Mouse (Mus musculus) common myeloid progenitor, adult 5-6 weeks (primary cell): Measurements from ENCODE around the gene Myh13. TPM values are rescaled to one million over a fixed set of nuclear protein-coding genes. Genes with fewer than 3 reads are reported as not detected.
A peak's percentile ranks its signal among the peaks of the same experiment; 100 is the strongest.

Experiments used
- ATAC-seq: replicated peaks from 2 replicates; pipeline ENCODE4 v1.8.0; 2016; ENCODE audit warnings: low read depth, mild to moderate bottlenecking, moderate TSS enrichment, inconsistent platforms; ENCODE audit not compliant: poor library complexity, severe bottlenecking
- total RNA-seq: library from RNA; stranded (forward); fragments of 200-1000, 187-1606 nt; gene quantifications from 2 replicates; pipeline ENCODE4 v1.2.3, GENCODE M21; 2017

The Myh13 gene
- not detected in 2 replicates for total RNA-seq

DNA sequence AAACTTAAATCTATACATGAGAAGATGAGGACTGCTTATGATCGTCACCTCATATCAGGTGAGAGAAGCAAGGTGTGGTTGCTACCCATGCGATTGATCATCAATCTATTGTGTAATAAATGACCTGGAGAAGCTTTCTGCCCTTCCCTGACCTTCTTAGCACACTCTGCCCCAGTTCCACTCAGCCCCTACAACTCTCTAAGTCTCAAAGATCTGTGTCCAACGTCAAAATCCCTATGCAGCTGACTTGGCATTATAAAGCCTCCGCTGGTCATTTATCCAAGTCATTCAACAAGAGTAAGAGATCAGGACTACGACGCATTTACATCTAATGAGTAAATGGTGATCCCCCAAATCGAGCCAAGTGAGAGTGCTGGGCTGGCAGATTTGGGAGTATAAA lies at the start of gene Myh13:
Gene Myh13, plus strand, starts transcription at position 301 of the 400 bp plus-strand sequence.
- ATAC-seq: no peak

GRCm38 (mm10) chr11:67276601-67277174 lies 44.8 kb upstream of the Myh13 start, which contains the start of gene Myh8:
TSS of gene Myh8 (plus strand) at chr11:67277124.
- no peak for ATAC-seq

DNA sequence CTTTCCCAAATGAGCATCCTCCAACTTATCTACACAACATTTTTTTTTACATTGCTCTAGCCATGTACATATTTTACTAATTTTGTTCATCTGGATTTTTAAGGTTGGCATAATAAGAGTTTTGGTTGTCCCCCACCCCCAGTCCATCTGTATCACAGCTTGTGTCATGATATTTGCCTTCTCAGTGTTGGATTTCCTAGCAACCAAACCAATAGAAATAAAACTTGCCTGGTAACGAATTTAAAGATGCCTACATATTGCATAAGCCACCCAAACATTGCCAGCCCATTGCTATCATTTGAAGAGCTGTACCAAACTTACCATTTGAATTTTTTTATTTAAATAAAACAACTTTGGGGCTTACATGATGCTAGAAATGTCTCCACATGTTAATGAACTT lies 28.0 kb upstream of the Myh13 start:
- no peak for ATAC-seq

DNA sequence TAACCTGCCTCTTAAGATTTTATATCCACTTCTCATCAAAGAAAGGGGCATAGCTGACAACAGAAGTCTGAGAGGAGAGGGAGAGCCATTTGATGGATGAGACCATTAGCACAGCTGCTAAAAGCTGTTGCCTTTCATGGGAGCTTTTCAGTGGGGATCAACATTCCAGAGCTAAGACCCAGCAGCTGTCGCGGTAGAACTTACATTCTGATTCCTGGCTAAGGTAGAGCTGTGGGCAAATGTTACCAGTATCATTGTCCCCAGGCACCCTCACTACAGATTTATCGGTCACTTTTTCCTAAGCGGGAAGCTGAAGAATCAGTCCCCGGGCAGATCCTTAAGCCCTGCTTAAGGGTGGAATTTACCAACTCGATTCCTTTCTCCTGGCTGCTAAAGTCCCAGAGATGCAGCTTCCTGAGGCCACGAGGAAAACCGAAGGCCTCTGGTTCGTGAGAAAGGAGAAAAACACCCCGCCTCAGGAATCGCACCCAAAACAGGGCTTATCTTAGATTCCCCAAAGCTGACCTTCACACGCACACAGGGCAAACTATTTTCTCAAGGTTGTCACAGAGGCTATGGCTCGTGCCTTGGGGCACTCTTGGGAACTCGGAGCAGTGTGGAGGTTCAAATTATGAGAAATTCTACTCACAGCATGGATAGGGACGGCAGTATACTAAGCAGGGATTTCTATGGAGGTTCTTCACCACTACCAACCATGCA lies 7.6 kb upstream of the Myh13 start:
- ATAC-seq: no peak

DNA sequence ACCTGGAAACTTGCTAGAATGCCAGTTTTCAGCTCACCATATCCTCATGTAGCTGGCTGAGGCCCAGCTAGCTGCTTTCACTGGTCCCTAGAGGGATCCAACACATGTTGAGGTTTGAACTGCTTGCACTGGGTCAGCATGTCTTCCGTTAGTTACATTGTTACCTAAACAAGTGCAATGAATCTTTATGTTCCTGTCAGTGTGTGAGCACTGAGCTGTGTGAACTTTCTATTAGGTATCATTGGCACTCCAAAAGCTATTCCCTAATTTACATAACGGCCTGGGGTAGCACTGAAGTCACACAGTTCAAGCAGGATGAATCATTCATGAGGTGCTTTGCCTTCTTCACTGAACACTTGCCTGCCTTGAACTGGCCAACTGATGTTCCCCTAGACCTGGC lies 5.1 kb downstream of the Myh13 start:
- no peak for ATAC-seq

- ATAC-seq: no peak
Observed at GRCm38 (mm10) chr11:67344556-67344955, 23.1 kb downstream of the Myh13 start.

- ATAC-seq: no peak
Observed at GRCm38 (mm10) chr11:67345186-67345855, 23.9 kb downstream of the Myh13 start.

DNA sequence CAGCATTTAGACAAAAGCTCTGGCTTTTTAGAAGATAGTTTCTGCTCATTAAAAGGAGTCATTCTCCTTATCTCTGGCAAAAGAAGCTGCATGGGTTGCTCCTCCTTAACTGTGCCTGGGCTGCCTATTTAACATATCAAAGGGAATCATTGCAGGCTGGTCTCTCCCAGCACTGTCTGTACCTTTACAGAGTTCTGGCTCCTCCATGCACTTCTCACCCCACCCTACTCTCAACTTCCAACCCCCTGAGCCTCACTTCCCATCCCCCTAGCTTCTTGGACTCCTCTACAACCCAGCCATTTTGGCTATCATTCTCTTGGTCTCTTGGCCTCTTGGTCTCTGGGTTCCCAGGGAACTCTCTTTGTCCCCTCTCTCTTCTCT lies 24.4 kb downstream of the Myh13 start:
- ATAC-seq: no peak

GRCm38 (mm10) chr11:67350153-67350768 lies 28.8 kb downstream of the Myh13 start:
- ATAC-seq: peak; percentile 60; the same call in 1 of the 2 replicates

DNA sequence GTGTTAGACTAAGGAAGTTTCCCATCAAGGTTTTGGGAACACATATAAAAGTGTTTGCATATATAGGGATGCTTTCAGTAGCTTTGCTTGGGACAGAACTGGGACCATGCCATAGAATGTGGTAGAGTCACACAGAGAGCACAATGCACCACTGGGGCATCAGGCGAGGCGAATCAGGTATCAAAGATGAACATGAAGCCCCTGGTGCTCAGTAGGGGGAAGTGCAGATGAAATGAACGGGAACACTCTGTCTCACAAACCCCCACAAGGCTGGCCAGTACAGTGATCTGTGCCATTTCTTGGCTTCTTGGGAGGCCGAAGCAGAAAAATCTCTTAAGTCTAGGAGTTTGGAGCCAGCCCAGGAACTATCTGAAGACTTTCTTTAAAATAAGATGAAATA lies 31.6 kb downstream of the Myh13 start:
- peak; percentile 52; the same call in 1 of the 2 replicates for ATAC-seq

GRCm38 (mm10) chr11:67358031-67358430 lies 36.6 kb downstream of the Myh13 start:
- ATAC-seq: no peak

DNA sequence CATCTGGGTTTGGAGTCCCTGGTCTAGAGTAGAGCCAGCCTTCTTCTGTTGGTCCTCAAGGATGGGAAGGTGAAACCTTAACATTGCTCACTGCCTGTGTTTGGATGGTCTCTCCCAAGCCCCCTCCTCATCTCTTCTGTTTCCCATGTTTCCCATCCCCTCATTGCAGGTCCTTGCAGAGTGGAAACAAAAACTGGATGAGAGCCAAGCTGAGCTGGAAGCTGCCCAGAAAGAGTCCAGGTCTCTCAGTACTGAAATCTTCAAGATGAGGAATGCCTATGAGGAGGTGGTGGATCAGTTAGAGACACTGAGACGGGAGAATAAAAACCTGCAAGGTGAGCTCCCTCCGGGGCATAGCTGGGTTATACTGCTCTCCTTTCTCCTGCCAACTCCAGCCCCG lies 40.8 kb downstream of the Myh13 start:
- no peak for ATAC-seq

- ATAC-seq: no peak
Observed at GRCm38 (mm10) chr11:67364551-67364950, 43.1 kb downstream of the Myh13 start.

DNA sequence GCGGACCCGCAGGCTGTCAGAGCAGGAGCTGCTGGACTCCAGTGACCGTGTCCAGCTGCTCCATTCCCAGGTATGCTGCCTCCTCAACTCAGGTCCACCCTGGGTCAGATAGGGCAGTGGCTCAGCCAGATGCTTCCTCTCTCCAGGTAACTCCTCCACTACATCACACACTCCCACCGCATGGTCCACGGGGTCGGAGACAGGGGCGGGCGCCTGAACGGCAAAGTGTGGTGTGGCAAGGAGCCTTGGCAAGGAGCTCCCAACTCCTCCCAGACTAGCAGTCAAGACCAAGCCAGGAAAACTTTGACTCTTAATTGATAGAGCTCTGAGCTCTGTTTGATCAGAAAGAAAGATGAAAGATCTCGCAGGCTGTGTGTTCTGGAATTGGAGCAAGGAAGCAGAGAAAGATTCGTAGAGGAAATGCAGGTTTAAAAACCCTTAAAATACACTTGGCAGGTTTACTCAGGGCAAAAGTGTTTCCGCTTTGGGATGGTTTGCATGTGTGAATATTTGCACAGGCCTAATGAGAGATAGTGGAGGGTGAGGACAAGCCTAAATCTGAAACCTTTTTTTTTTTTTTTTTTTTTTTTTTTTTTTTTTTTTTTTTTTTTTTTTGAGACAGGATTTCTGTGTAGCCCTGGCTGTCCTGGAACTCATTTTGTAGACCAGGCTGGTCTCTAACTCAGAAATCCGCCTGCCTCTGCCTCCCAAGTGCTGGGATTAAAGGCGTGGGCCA lies 43.7 kb downstream of the Myh13 start:
- no peak for ATAC-seq

DNA sequence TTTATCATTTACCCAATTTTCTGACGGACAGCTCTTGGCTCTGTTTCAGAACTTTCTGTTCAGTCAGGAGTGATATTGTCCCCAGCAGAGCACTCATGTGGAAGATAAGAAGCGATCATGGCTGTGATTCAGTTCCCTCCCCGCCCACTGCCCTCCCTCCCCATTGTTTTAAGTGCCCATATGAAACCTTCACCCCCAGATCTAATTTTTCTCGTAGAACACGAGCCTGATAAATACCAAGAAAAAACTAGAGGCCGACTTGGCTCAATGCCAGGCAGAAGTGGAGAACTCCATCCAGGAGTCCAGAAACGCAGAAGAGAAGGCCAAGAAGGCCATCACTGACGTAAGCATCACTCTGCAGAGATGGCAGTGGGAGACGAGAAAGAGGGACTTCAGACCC lies 45.5 kb downstream of the Myh13 start:
- no peak for ATAC-seq

GRCm38 (mm10) chr11:67373333-67373732 lies 51.9 kb downstream of the Myh13 start:
- ATAC-seq: peak; percentile 80

DNA sequence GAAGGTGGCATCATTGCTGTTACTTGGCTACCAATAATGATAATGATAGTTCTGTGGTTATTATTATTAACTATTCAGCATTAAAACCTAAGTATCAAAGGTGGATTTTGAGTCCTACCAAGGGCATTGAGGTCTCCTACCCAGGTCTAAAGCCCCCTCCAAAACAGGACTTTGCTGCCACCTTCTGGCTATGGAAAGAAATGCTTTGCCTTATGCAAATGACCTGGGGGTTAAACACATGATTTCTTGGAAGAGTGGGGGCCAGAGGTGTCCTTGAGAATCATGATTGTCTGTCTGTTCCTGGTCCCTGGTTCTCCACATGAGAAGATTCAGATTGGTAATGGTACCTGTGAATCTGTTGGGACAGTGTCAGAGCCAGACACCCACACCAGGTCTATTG lies 54.9 kb downstream of the Myh13 start:
- no peak; the same call in 1 of the 2 replicates for ATAC-seq

DNA sequence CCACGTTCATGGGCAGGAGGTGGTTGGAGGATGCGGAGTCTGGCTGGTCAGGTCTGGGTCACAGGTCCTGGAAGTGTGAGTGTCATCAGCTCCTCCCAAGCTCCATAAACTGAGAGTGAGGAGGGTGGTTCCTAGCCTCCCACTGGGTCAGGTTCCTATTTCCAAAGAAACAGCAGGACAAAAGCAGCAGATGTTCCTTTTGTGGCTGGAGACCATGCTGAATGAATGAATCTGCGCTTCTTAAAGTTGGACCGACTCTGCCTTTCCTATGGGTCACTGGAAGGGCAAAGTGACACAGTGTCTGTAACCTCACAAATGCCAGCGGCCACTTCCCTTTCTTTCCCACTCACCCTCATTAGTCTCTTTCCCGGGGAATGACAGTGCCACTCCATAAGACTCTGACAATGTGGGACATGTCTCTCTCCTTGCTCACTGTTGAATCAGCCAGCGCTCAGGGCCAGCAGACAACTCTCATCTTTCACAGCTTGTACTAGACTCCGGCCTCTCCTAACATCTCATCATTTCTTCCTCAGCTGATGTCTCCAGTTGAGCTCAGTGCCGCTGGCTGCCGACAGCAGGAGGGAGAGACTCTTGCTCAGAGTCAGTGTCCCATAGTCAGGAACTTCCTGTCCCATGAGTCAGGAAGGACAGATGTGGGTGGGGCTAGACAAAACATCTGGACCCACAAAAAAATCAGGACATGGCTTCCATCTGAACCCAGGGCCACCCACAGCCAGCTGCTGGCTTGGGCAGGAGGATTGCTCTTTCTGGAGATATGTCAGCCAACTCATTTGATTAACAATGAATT lies 58.4 kb downstream of the Myh13 start:
- no peak for ATAC-seq

DNA sequence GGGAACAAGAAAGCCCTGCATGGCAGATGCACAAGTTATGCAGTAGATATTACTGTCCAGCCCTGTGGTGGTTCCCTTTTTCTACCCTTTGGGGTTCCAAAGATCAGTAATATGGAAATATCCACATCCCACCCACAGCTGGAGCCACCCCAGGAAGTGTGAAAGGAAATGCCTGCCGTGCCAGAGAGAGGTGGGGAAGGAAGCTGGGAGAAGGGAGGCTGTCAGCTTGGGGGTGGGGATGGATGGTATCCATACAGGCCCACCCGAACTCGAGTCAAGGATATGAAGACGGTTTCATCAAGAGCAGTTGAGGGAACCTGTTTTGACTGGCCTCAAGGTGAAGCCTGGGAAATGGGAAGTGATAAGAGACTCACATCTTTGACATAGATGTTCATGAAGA lies 60.4 kb downstream of the Myh13 start:
- ATAC-seq: no peak
